ENCODE assay signal across 1 mouse cellular context in genomic region chr11:3918738-3919137, GRCm38 (mm10).
A peak's percentile ranks its signal among the peaks of the same experiment; 100 is the strongest.
TF ChIP-seq lines count a peak whose summit lies in the region.

No protein-coding gene starts in this region.

TF ChIP-seq in CH12.LX, 34 proteins besides CTCF, POLR2A, EP300 and RAD21 (continued from another document):
- TF ChIP-seq E2F4 (IDR thresholded peaks at IDR 0.05; ENCODE audit: insufficient replicate concordance, low read depth, low read length) (no peak), SMC3 (IDR thresholded peaks at IDR 0.05; ENCODE audit: low read depth, low read length) (peak; percentile 40), NRF1 (IDR thresholded peaks at IDR 0.05; ENCODE audit: low read depth, low read length) (no peak), GABPA (IDR thresholded peaks at IDR 0.05; ENCODE audit: insufficient replicate concordance, low read depth, low read length) (no peak), ELF1 (IDR thresholded peaks at IDR 0.05; ENCODE audit: low read depth, low read length) (no peak), UBTF (IDR thresholded peaks at IDR 0.05; ENCODE audit: low read depth, low read length) (no peak), POLR2AphosphoS2 (IDR thresholded peaks at IDR 0.05; ENCODE audit: low read depth, low read length) (no peak), TCF12 (IDR thresholded peaks at IDR 0.05; ENCODE audit: low read depth, low read length) (no peak), ETS1 (conservative IDR thresholded peaks at IDR 0.05; ENCODE audit: low read depth, low read length) (no peak), CHD1 (IDR thresholded peaks at IDR 0.05; ENCODE audit: low read depth, low read length) (no peak), TBP (conservative IDR thresholded peaks at IDR 0.05; ENCODE audit: low read depth, low read length) (no peak), ZC3H11A (IDR thresholded peaks at IDR 0.05; ENCODE audit: low read depth, low read length) (no peak), MAX (IDR thresholded peaks at IDR 0.05; ENCODE audit: low read length) (peak; percentile 61; the same call in 1 of the 2 replicates), SIN3A (IDR thresholded peaks at IDR 0.05; ENCODE audit: low read length) (no peak)
